In genomic region chr1:165716426-165716825, GRCm38 (mm10) we compare ENCODE assay signal across 18 mouse cellular contexts. TPM values are rescaled to one million over a fixed set of nuclear protein-coding genes. Genes with fewer than 3 reads are reported as not detected.
DNase-seq lines count a peak whose midpoint lies in the region; ATAC-seq lines count a peak whose summit lies in the region.
"Had no signal": no experiment of that assay in that cellular context is flagged by ENCODE, and none has a peak within 500 bp of the region (broad histone marks: within the 10 kb centered on the region; RNA-seq: fewer than 3 reads in every experiment).

No protein-coding gene starts in this region.

- no peak overlapping the region for H3K4me3 ChIP-seq in heart, embryonic 10.5 days
- no peak overlapping the region for H3K4me3 ChIP-seq in heart, embryonic 11.5 days (ENCODE audit: low read depth, low read length)
- no peak overlapping the region for H3K4me3 ChIP-seq in kidney, embryonic 16.5 days (ENCODE audit: low read length)
- H3K4me3 ChIP-seq in midbrain, embryonic 11.5 days (ENCODE audit: low read depth, low read length), result no peak overlapping the region
- no peak overlapping the region for H3K4me3 ChIP-seq in midbrain, embryonic 15.5 days
- H3K4me3 ChIP-seq: embryonic facial prominence, embryonic 13.5 days; heart, adult 2 months; hindbrain, embryonic 12.5 days had no signal

- H3K9me3 ChIP-seq in heart, embryonic 10.5 days, result no peaks in the 10 kb centered on the region
- no peaks in the 10 kb centered on the region for H3K9me3 ChIP-seq in heart, embryonic 11.5 days (replicated peaks; ENCODE audit: control insufficient read depth, low read length)
- H3K9me3 ChIP-seq in kidney, embryonic 16.5 days (ENCODE audit: low read length), result no peaks in the 10 kb centered on the region
- H3K9me3 ChIP-seq in midbrain, embryonic 11.5 days (ENCODE audit: control insufficient read depth, low read length), result no peaks in the 10 kb centered on the region
- H3K9me3 ChIP-seq in midbrain, embryonic 15.5 days, result no peaks in the 10 kb centered on the region
- H3K9me3 ChIP-seq: embryonic facial prominence, embryonic 13.5 days; hindbrain, embryonic 12.5 days had no signal

- 85% methylated on average over 4 of the region's 4 CpGs for WGBS in heart, embryonic 10.5 days
- 77% methylated on average over 4 of the region's 4 CpGs for WGBS in heart, embryonic 11.5 days (ENCODE audit: insufficient replicate concordance)
- WGBS in kidney, embryonic 16.5 days, result 81% methylated on average over 4 of the region's 4 CpGs
- 94% methylated on average over 4 of the region's 4 CpGs for WGBS in midbrain, embryonic 11.5 days
- WGBS in midbrain, embryonic 15.5 days, result 85% methylated on average over 4 of the region's 4 CpGs

- no peaks in the 10 kb centered on the region for H3K36me3 ChIP-seq in heart, embryonic 10.5 days
- H3K36me3 ChIP-seq in heart, embryonic 11.5 days (ENCODE audit: control insufficient read depth, insufficient read depth, low read length), result no peaks in the 10 kb centered on the region
- no peaks in the 10 kb centered on the region for H3K36me3 ChIP-seq in kidney, embryonic 16.5 days (ENCODE audit: insufficient read depth, low read length)
- H3K36me3 ChIP-seq in midbrain, embryonic 11.5 days (ENCODE audit: control insufficient read depth, insufficient read depth, low read length), result no peaks in the 10 kb centered on the region
- no peaks in the 10 kb centered on the region for H3K36me3 ChIP-seq in midbrain, embryonic 15.5 days (replicated peaks)
- H3K36me3 ChIP-seq: embryonic facial prominence, embryonic 13.5 days; hindbrain, embryonic 12.5 days had no signal

- no peak overlapping the region for H3K9ac ChIP-seq in heart, embryonic 11.5 days (ENCODE audit: low read depth, low read length)
- no peak overlapping the region for H3K9ac ChIP-seq in kidney, embryonic 16.5 days (replicated peaks; ENCODE audit: low read length)
- no peak overlapping the region for H3K9ac ChIP-seq in midbrain, embryonic 11.5 days (ENCODE audit: low read length)
- H3K9ac ChIP-seq in midbrain, embryonic 15.5 days, result no peak overlapping the region
- H3K9ac ChIP-seq: embryonic facial prominence, embryonic 13.5 days; hindbrain, embryonic 12.5 days had no signal

- H3K27ac ChIP-seq in heart, embryonic 10.5 days, result peak overlapping the region; percentile 83; the same call in 1 of the 2 replicates
- H3K27ac ChIP-seq in heart, embryonic 11.5 days (ENCODE audit: low read depth, low read length), result no peak overlapping the region
- 0 out of 2 replicates have a peak overlapping the region, but pooled peaks have one; percentile 97 for H3K27ac ChIP-seq in kidney, embryonic 16.5 days (ENCODE audit: low read length)
- H3K27ac ChIP-seq in midbrain, embryonic 11.5 days (ENCODE audit: low read depth, low read length), result no peak overlapping the region
- H3K27ac ChIP-seq in midbrain, embryonic 15.5 days, result no peak overlapping the region
- H3K27ac ChIP-seq: embryonic facial prominence, embryonic 13.5 days; hindbrain, embryonic 12.5 days had no signal

- H3K27me3 ChIP-seq in heart, embryonic 10.5 days (ENCODE audit: insufficient read depth, poor library complexity, severe bottlenecking), result no peaks in the 10 kb centered on the region; the same call in 1 of the 2 replicates
- no peaks in the 10 kb centered on the region for H3K27me3 ChIP-seq in heart, embryonic 11.5 days (ENCODE audit: control insufficient read depth, insufficient read depth, low read length)
- H3K27me3 ChIP-seq in kidney, embryonic 16.5 days (ENCODE audit: insufficient read depth, low read length), result no peaks in the 10 kb centered on the region
- no peaks in the 10 kb centered on the region for H3K27me3 ChIP-seq in midbrain, embryonic 11.5 days (ENCODE audit: control insufficient read depth, insufficient read depth, low read length)
- H3K27me3 ChIP-seq in midbrain, embryonic 15.5 days (replicated peaks), result no peaks in the 10 kb centered on the region
- H3K27me3 ChIP-seq: embryonic facial prominence, embryonic 13.5 days; hindbrain, embryonic 12.5 days had no signal

- H3K4me1 ChIP-seq in heart, embryonic 10.5 days, result peaks cover 29% of the 10 kb centered on the region
- H3K4me1 ChIP-seq in heart, embryonic 11.5 days (ENCODE audit: control insufficient read depth, insufficient read depth, low read length), result peaks cover 28% of the 10 kb centered on the region
- peaks cover 32% of the 10 kb centered on the region for H3K4me1 ChIP-seq in kidney, embryonic 16.5 days (ENCODE audit: insufficient read depth, low read length)
- no peaks in the 10 kb centered on the region for H3K4me1 ChIP-seq in midbrain, embryonic 11.5 days (ENCODE audit: control insufficient read depth, insufficient read depth, low read length)
- H3K4me1 ChIP-seq in midbrain, embryonic 15.5 days, result no peaks in the 10 kb centered on the region

- DNase-seq in heart, embryonic 10.5 days (ENCODE audit: low spot score), result no peak
- no peak for DNase-seq in kidney, adult 18-20 months
- peak; percentile 66 for DNase-seq in midbrain, embryonic 11.5 days (ENCODE audit: low spot score, missing footprints)
- DNase-seq: adrenal gland, adult 2 months; adrenal gland, postnatal 25 days; cerebellum, adult 18-20 months; cerebellum, adult 9-11 months; cerebellum, postnatal 36 days; heart, adult 2 months; heart, postnatal 14 days had no signal

- H3K4me2 ChIP-seq in heart, embryonic 11.5 days, result no peak overlapping the region
- H3K4me2 ChIP-seq in kidney, embryonic 16.5 days (replicated peaks; ENCODE audit: low read depth, low read length), result no peak overlapping the region
- no peak overlapping the region for H3K4me2 ChIP-seq in midbrain, embryonic 11.5 days
- no peak overlapping the region for H3K4me2 ChIP-seq in midbrain, embryonic 15.5 days
- H3K4me2 ChIP-seq: embryonic facial prominence, embryonic 13.5 days; hindbrain, embryonic 12.5 days had no signal

- ATAC-seq in heart, embryonic 11.5 days (replicated peaks; ENCODE audit: insufficient number of reproducible peaks, low FRiP score, low TSS enrichment), result no peak
- ATAC-seq in kidney, embryonic 16.5 days (ENCODE audit: low FRiP score, low TSS enrichment), result no peak
- no peak for ATAC-seq in midbrain, embryonic 11.5 days (ENCODE audit: low FRiP score)
- no peak for ATAC-seq in midbrain, embryonic 15.5 days (replicated peaks)
- ATAC-seq: forebrain, embryonic 14.5 days; hindbrain, embryonic 16.5 days; inflammation-experienced regulatory T-cells, adult 6 months had no signal

RNA-seq across cellular contexts. Expression of gene Rcsd1, which starts 6.9 kb away (rescaled TPM):
- 100 and 130 TPM in 2 replicates for polyA plus RNA-seq in heart, embryonic 10.5 days (2016; fragmentation: Nextera tagmentation; extraction: Ambion mirVana)
- polyA plus RNA-seq in heart, embryonic 11.5 days (2014; fragmentation: Nextera tagmentation; extraction: Ambion mirVana), result 85.4 and 91.8 TPM in 2 replicates
- polyA plus RNA-seq in kidney, embryonic 16.5 days (2015; fragmentation: Nextera tagmentation; extraction: Ambion mirVana), result 54.9 and 61.4 TPM in 2 replicates
- polyA plus RNA-seq in midbrain, embryonic 11.5 days (2014; fragmentation: Nextera tagmentation; extraction: Ambion mirVana), result 5.9 and 6.6 TPM in 2 replicates
- polyA plus RNA-seq in midbrain, embryonic 15.5 days (2015; fragmentation: Nextera tagmentation; extraction: Ambion mirVana), result 9.6 and 10.2 TPM in 2 replicates

RNA-seq across cellular contexts. Expression of gene Creg1, which starts 47.1 kb away (rescaled TPM):
- polyA plus RNA-seq in heart, embryonic 10.5 days (2016; fragmentation: Nextera tagmentation; extraction: Ambion mirVana), result 76.2 and 85.1 TPM in 2 replicates
- 108 and 109 TPM in 2 replicates for polyA plus RNA-seq in heart, embryonic 11.5 days (2014; fragmentation: Nextera tagmentation; extraction: Ambion mirVana)
- polyA plus RNA-seq in kidney, embryonic 16.5 days (2015; fragmentation: Nextera tagmentation; extraction: Ambion mirVana), result 62.2 and 63.5 TPM in 2 replicates
- 37.4 and 43.4 TPM in 2 replicates for polyA plus RNA-seq in midbrain, embryonic 11.5 days (2014; fragmentation: Nextera tagmentation; extraction: Ambion mirVana)
- polyA plus RNA-seq in midbrain, embryonic 15.5 days (2015; fragmentation: Nextera tagmentation; extraction: Ambion mirVana), result 29.3 and 31.6 TPM in 2 replicates

Comparison
In these comparisons a context has a peak if more than half of its experiments do, and no peak if none do; other contexts are left out.
1. H3K27ac ChIP-seq: peak in heart, embryonic 10.5 days (single experiment) and kidney, embryonic 16.5 days (single experiment); none in heart, embryonic 11.5 days (single experiment), midbrain, embryonic 11.5 days (single experiment) and midbrain, embryonic 15.5 days (single experiment).